Mouse (Mus musculus): ENCODE measurements around the gene Fut2. TPM values are rescaled to one million over a fixed set of nuclear protein-coding genes. Genes with fewer than 3 reads are reported as not detected.

Gene Fut2
- polyA plus RNA-seq, 1 experiment: not detected

- Histone ChIP-seq H3K9me3 (no peaks in the 10 kb centered on the region), H3K36me3 (replicated peaks; ENCODE audit: low read length) (peaks cover 4% of the 10 kb centered on the region), H3K27me3 (replicated peaks) (peaks cover 21% of the 10 kb centered on the region), H3K4me3 (replicated peaks) (peak overlapping the region; percentile 94), H3K4me1 (peaks cover 84% of the 10 kb centered on the region)
- TF ChIP-seq GATA1 (IDR thresholded peaks at IDR 0.05; ENCODE audit: borderline replicate concordance, low read length) (no peak), FLI1 (IDR thresholded peaks at IDR 0.05; ENCODE audit: low read length) (no peak)
Measured at GRCm38 (mm10) chr7:45703521-45704033, 37.4 kb upstream of the Fut2 start.

- Histone ChIP-seq H3K4me1 (peaks cover 81% of the 10 kb centered on the region), H3K4me3 (replicated peaks) (no peak overlapping the region), H3K27me3 (replicated peaks) (peaks cover 25% of the 10 kb centered on the region), H3K36me3 (replicated peaks; ENCODE audit: low read length) (no peaks in the 10 kb centered on the region), H3K9me3 (no peaks in the 10 kb centered on the region)
- TF ChIP-seq GATA1 (IDR thresholded peaks at IDR 0.05; ENCODE audit: borderline replicate concordance, low read length): no peak
- no peak for TF ChIP-seq FLI1 (IDR thresholded peaks at IDR 0.05; ENCODE audit: low read length)
Measured at GRCm38 (mm10) chr7:45702809-45703520, 36.8 kb upstream of the Fut2 start.

GRCm38 (mm10) chr7:45702316-45702715 is 36.1 kb upstream of the Fut2 start:
- Histone ChIP-seq H3K9me3 (no peaks in the 10 kb centered on the region), H3K36me3 (replicated peaks; ENCODE audit: low read length) (no peaks in the 10 kb centered on the region), H3K27me3 (replicated peaks) (peaks cover 28% of the 10 kb centered on the region), H3K4me1 (peaks cover 74% of the 10 kb centered on the region), H3K4me3 (replicated peaks) (no peak overlapping the region)
- TF ChIP-seq FLI1 (IDR thresholded peaks at IDR 0.05; ENCODE audit: low read length) (no peak), GATA1 (IDR thresholded peaks at IDR 0.05; ENCODE audit: borderline replicate concordance, low read length) (no peak)

GRCm38 (mm10) chr7:45701607-45702006 is 35.4 kb upstream of the Fut2 start:
- no peak for TF ChIP-seq GATA1 (IDR thresholded peaks at IDR 0.05; ENCODE audit: borderline replicate concordance, low read length)
- TF ChIP-seq FLI1 (IDR thresholded peaks at IDR 0.05; ENCODE audit: low read length): no peak
- Histone ChIP-seq H3K9me3 (no peaks in the 10 kb centered on the region), H3K4me1 (peaks cover 70% of the 10 kb centered on the region), H3K36me3 (replicated peaks; ENCODE audit: low read length) (no peaks in the 10 kb centered on the region), H3K4me3 (replicated peaks) (no peak overlapping the region), H3K27me3 (replicated peaks) (peaks cover 28% of the 10 kb centered on the region)

GRCm38 (mm10) chr7:45701072-45701471 is 34.9 kb upstream of the Fut2 start:
- peaks cover 28% of the 10 kb centered on the region for H3K27me3 ChIP-seq (replicated peaks)
- TF ChIP-seq FLI1 (IDR thresholded peaks at IDR 0.05; ENCODE audit: low read length) (no peak), GATA1 (IDR thresholded peaks at IDR 0.05; ENCODE audit: borderline replicate concordance, low read length) (no peak)
- H3K9me3 ChIP-seq: no peaks in the 10 kb centered on the region
- H3K4me1 ChIP-seq: peaks cover 70% of the 10 kb centered on the region
- H3K4me3 ChIP-seq (replicated peaks): peak overlapping the region; percentile 19
- H3K36me3 ChIP-seq (replicated peaks; ENCODE audit: low read length): no peaks in the 10 kb centered on the region

- peak overlapping the region; percentile 91 for H3K4me3 ChIP-seq (replicated peaks)
- H3K4me1 ChIP-seq: peaks cover 63% of the 10 kb centered on the region
- H3K9me3 ChIP-seq: no peaks in the 10 kb centered on the region
- peaks cover 28% of the 10 kb centered on the region for H3K27me3 ChIP-seq (replicated peaks)
- H3K36me3 ChIP-seq (replicated peaks; ENCODE audit: low read length): no peaks in the 10 kb centered on the region
- TF ChIP-seq FLI1 (IDR thresholded peaks at IDR 0.05; ENCODE audit: low read length) (no peak), GATA1 (IDR thresholded peaks at IDR 0.05; ENCODE audit: borderline replicate concordance, low read length) (no peak)
Measured at GRCm38 (mm10) chr7:45700301-45701015, 34.3 kb upstream of the Fut2 start.

GRCm38 (mm10) chr7:45699523-45700141 is 33.4 kb upstream of the Fut2 start, which contains the start of gene Car11:
TSS of gene Car11 (plus strand) at chr7:45699843.
- H3K9me3 ChIP-seq: no peaks in the 10 kb centered on the region
- TF ChIP-seq FLI1 (IDR thresholded peaks at IDR 0.05; ENCODE audit: low read length): no peak
- no peak for TF ChIP-seq GATA1 (IDR thresholded peaks at IDR 0.05; ENCODE audit: borderline replicate concordance, low read length)
- no peaks in the 10 kb centered on the region for H3K36me3 ChIP-seq (replicated peaks; ENCODE audit: low read length)
- peaks cover 28% of the 10 kb centered on the region for H3K27me3 ChIP-seq (replicated peaks)
- peaks cover 55% of the 10 kb centered on the region for H3K4me1 ChIP-seq
- H3K4me3 ChIP-seq (replicated peaks): peak within 1 kb of the TSS; percentile 91

- no peak for TF ChIP-seq GATA1 (IDR thresholded peaks at IDR 0.05; ENCODE audit: borderline replicate concordance, low read length)
- TF ChIP-seq FLI1 (IDR thresholded peaks at IDR 0.05; ENCODE audit: low read length): no peak
- H3K9me3 ChIP-seq: no peaks in the 10 kb centered on the region
- no peak overlapping the region for H3K4me3 ChIP-seq (replicated peaks)
- H3K27me3 ChIP-seq (replicated peaks): peaks cover 28% of the 10 kb centered on the region
- H3K36me3 ChIP-seq (replicated peaks; ENCODE audit: low read length): no peaks in the 10 kb centered on the region
- H3K4me1 ChIP-seq: peaks cover 38% of the 10 kb centered on the region
Measured at GRCm38 (mm10) chr7:45697894-45698293, 31.7 kb upstream of the Fut2 start.

- peaks cover 31% of the 10 kb centered on the region for H3K4me1 ChIP-seq
- TF ChIP-seq FLI1 (IDR thresholded peaks at IDR 0.05; ENCODE audit: low read length) (no peak), GATA1 (IDR thresholded peaks at IDR 0.05; ENCODE audit: borderline replicate concordance, low read length) (no peak)
- H3K4me3 ChIP-seq (replicated peaks): no peak overlapping the region
- H3K36me3 ChIP-seq (replicated peaks; ENCODE audit: low read length): no peaks in the 10 kb centered on the region
- no peaks in the 10 kb centered on the region for H3K9me3 ChIP-seq
- H3K27me3 ChIP-seq (replicated peaks): peaks cover 33% of the 10 kb centered on the region
Measured at GRCm38 (mm10) chr7:45695098-45695497, 28.9 kb upstream of the Fut2 start.
